Mouse (Mus musculus) retina, embryonic 14.5 days (tissue): ENCODE results near the gene Usp51.
"Not testable (repeated sequence)": the region's sequence is repeated elsewhere in the genome, so short reads cannot be mapped to it uniquely, and the experiment has no call there.

ENCODE experiments used
- DNase-seq: peaks from one replicate; pipeline ENCODE4 v3.0.0-alpha.2; 2015; ENCODE audit warnings: low spot score

Usp51 gene

GRCm38 (mm10) chrX:153006387-153006841 lies at the start of gene Usp51:
Usp51 (plus strand) TSS chrX:153006469.
- DNase-seq = peak; percentile 62

- DNase-seq = no peak
Observed at GRCm38 (mm10) chrX:152969606-152970005, 36.7 kb upstream of the Usp51 start.

- DNase-seq = not testable (repeated sequence)
Observed at GRCm38 (mm10) chrX:152973476-152974203, 32.6 kb upstream of the Usp51 start.

DNA sequence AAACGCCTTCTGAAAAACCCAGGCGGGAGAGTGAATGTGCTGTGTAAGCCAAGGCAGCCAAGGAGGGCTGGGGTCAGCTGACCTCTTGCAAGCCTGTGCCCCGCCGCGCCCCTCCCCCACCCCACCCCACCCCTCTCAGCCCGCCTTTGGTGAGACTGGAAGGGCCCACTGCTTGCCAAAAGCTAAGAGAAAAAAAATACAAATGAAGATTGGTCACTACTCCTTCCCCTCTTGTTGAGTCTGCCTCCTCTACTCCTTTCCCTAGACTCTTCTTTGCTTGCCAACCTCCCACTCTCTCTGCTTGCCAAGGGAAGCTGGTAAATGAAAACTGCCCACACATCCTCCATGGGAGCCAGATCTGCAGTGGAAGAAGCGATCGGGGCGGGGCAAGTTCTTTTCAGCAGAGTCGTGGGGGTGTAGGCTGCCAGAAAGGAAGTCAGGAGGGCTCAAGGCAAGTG lies 32.0 kb upstream of the Usp51 start:
- DNase-seq = peak; percentile 24

DNA sequence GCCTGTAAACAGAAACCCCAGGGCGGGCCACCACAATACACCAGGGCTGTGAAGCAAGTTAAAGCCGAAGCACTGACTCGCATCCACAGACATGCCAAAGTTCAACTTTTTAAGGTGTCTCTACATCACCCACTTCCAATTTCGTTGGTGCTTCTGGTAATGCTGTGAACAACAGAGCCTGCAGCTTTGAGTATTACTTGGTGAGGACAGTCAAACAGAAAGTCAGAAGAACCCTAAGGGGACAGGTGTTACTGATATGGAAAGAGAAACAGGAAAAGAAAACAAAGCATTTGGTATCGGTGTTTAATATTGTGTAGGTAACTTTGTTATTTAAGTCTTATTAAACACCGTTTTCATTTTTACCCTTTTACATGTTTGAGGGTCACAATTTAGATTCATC lies 29.7 kb upstream of the Usp51 start:
- DNase-seq = no peak

DNA sequence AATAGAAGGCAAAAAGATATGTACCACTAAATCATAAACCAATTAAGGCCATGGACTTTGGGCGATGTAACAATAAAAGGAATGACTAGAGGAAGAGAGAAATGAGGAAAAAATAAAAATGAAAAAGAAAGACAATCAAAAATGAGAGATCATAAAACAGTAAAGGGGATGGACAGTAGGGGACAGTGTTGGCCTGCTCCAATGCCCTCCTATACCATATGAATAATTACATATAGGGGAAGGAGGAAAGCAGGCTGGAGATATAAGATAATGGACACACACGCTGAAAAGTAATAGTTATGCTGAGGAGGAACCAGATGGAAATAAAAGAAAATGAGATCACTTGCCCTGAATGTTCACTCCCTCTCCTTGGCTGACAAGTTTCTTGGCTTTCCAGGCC lies 21.3 kb upstream of the Usp51 start:
- DNase-seq = peak; percentile 7

DNA sequence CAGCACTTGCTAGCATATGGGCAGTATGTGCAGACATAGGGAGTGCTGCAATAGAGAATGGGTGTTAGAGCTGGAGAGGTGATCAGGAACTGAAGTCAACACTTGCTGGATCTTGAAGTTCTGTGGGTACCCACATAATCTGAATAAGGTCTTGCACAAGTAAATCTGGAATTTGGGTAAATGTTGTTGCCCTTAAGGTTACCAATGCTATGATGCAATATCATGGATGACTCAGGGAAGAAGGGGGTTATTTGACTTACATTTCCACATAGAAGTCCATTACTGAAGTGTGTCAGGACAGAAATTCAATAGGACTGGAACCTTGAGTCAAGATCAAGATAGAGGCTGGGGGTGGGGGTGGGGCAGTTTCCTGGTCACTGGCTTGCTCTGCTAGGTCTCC lies 16.4 kb upstream of the Usp51 start:
- not testable (repeated sequence) for DNase-seq

DNA sequence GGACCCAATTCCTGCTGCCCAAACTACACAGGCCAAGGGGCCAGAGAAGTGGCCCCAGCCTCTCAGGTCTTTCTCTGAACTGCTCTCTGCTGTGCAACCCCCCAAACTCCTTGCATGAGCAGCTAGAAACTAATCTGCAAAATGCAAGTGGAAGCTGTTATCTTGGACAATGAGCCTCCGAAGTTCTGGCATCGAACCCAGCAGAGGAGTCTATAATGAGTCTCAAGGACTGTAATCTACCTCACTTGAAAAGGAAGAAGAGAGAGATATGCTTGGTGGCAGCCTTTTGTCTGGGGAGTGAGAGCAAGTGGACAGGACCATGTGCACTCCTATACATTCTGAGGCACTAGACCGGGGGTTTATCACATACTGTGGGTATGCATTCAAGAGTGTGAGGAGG lies 10.2 kb upstream of the Usp51 start:
- DNase-seq = not testable (repeated sequence)

GRCm38 (mm10) chrX:153007021-153007684 lies 884 bp downstream of the Usp51 start:
- peak; percentile 58 for DNase-seq

GRCm38 (mm10) chrX:153007685-153008047 lies 1.4 kb downstream of the Usp51 start:
- DNase-seq = no peak

- not testable (repeated sequence) for DNase-seq
Observed at GRCm38 (mm10) chrX:153025255-153025654, 19.0 kb downstream of the Usp51 start.

- DNase-seq = not testable (repeated sequence)
Observed at GRCm38 (mm10) chrX:153025709-153026108, 19.4 kb downstream of the Usp51 start.

GRCm38 (mm10) chrX:153031547-153031946 lies 25.3 kb downstream of the Usp51 start:
- DNase-seq = not testable (repeated sequence)

- peak; percentile 81 for DNase-seq
Observed at GRCm38 (mm10) chrX:153037087-153037971, 31.1 kb downstream of the Usp51 start, which contains the start of gene Mageh1. Mageh1 (minus strand) TSS chrX:153037575.

GRCm38 (mm10) chrX:153037972-153038744 lies 31.9 kb downstream of the Usp51 start:
- not testable (repeated sequence) for DNase-seq
